Mouse (Mus musculus) T-helper 2 cell (primary cell): ENCODE measurements around the gene Pde4c.

Experiments used
- in situ Hi-C: fragments of 300-600 bp; cut with MboI, MseI; formaldehyde crosslinking; loops from one replicate; pipeline ENCODE4 v1.15.1; 2025; ENCODE audit warnings: high pct_unique_total_duplicates

Pde4c gene

DNA sequence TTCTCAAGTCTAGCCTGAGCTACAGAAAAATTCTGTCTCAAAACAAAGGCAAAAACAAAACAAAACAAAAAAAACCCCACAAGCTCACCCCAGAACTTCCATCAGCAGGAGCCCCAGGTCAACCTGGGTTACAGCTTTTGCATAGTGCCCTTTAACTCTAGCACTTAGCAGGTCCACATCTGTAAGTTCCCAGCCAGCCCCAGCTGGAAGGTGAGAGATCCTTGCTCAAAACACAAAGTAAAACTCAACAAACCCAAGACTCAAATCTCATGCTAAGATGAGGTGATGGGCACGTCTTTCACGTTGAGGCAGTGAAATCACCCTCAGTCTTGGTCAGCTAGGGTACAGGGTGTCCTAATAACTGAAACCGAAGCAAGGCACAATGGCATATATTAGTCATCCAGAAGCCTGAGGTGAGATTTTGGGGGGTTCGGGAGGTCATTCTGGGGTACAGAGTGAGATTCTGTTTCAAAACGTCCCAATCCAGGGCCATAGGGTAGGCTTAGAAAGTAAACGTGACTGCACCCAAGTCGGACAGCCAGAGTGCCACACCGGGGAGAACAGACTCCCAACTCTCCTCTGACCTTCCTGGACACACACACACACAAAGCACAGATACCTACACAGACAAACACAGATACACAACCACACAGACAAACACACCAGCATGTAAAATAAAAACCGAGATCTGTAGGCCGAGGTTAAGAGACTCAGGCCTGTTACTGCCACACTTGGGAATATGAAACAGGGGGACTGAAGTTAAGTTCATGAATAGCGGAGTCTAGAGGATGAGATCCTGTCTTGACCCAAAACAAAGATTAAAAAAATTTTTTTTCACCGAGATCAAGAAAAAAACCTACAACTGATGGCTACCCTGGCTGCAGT is 25.9 kb upstream of the Pde4c start:
- in situ Hi-C loops, result no loop called here

GRCm38 (mm10) chr8:70698310-70699109 is 25.0 kb upstream of the Pde4c start, which contains the start of gene Jund:
Jund (plus strand) TSS chr8:70698949.
- in situ Hi-C loops, result no loop called here

GRCm38 (mm10) chr8:70699116-70699833 is 24.2 kb upstream of the Pde4c start:
- in situ Hi-C loops, result no loop called here

DNA sequence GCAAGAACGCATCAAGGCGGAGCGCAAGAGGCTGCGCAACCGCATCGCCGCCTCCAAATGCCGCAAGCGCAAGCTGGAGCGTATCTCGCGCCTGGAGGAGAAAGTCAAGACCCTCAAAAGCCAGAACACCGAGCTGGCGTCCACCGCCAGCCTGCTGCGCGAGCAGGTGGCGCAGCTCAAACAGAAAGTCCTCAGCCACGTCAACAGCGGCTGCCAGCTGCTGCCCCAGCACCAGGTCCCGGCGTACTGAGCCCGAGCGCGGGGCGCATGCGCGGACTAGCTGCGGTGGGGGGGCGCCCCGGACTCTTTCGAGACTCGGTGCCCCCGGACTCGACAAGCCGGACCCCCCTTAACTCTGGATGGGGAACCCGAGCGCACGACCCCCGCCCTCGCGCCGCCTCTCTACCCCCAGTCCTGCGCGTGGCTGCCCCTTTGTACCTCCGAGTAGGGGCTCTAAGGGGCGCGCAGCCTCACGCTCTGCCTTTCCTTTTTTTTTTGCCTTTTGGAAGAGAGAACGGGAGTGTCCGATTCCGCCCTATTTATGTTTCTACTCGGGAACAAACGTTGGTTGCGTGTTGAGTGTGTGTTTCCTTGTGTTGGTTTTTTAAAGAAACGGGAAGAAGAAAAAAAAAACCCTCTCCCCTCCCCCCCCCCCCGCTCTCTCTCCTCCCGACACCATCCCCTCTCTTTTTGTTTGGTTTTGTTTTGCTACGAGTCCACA is 23.5 kb upstream of the Pde4c start:
- in situ Hi-C loops, result no loop called here

- in situ Hi-C loops, result no loop called here
Measured at GRCm38 (mm10) chr8:70700555-70700922, 23.0 kb upstream of the Pde4c start.

DNA sequence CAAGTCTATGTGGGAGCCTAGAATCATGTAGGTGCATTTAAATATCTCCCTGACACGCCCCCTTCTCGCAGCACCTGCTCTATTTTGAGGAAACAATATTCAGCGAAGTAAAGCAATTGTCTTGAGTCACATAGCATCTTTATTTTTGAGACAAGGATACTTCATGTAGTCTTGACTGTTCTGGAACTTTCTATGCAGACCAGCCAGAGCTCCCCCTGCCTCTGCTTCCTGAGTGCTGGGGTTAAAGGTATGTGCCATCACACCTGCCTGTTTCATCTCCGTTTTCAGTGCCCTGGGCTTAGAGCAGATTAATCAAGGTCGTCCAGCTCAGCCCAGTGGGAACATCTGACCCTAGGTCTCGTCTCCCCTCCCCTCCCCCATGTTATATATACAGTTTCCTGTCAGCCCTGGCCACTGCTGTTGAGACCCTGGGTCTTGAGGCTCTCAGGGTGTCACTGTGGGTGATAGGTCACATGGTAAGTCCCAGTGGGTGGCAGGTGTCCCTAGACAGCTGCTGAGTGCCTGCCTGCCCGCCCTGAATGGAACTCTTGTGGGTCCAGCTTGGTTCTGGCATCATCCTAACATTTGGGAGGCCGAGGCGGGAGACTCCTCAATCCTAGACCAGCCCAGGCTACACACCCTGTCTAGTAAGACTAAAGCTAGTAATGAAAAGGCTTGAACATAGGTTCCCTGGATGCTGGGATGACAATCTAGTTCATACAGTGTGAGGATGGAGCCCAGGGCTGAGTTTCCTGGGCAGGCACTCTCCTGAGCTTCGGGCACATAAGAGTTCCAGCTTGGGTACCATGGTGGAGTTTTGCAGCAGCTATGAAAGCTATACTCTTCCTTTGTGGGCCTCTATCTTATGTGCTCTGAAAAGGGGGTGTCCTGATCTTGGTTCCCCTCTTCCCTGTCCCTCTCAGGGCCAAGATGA is 22.2 kb upstream of the Pde4c start:
- in situ Hi-C loops, result no loop called here

DNA sequence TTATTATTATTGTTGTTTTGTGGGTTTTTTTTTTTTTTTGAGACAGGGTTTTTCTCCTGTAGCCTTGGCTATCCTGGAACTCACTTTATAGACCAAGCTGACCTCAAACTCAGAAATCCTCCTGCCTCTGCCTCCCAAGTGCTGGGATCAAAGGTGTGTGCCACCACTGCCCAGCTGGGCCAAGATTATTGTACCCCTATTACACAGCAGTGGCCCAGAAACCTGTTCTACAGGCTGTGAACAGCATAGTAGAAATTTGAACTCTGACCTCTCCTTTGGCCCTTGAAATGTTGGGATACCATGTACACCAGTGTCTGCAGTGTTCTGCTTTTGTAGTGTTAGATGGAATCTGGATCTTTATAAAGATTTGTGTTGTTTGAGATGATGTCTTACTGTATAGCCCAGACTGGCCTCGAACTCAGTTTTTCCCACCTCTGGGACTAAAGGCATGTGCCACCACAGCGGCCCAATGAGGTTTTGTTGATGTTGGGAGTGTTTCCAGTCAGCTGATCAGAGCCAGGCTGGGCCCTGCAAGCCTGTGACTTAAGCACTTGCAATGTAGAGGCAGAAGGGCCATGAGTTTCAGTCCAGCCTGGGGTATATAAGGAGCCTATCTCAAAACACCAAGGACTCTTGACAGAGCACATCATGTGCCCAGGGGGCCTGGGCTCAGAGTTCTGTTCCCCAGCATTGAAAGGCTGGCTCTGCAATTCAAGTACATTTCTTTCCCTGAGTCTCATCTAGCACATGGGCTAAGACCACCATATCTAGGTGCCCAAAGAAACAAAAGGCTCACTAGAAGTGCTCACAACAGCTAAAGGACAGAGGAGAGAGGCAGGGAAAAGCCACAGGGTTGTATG is 21.3 kb upstream of the Pde4c start:
- in situ Hi-C loops, result no loop called here

GRCm38 (mm10) chr8:70702842-70703182 is 20.7 kb upstream of the Pde4c start:
- in situ Hi-C loops, result no loop called here

DNA sequence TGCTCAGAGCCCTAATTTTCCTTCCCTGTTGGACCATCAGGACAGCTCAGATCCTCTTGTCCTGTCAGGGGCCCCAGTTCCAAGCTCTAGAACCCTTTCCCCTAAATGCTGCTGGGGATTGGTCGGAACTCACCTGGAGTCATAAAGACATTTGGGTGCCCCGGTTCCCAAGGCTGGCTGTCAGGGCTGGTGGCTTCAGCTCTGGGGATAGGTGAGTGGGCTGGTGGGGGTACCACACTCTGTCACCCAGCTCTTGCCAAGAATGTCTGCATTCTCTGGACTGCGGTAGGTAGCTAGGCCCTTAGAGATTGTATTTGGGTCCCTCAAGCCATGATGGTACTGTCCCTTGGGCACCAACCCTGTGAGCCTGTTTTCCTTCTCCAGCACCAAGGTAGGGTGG is 20.2 kb upstream of the Pde4c start, which contains the start of gene Iqcn:
Gene Iqcn (plus strand): TSS at position 171 of the 400 bp plus-strand sequence.
- in situ Hi-C loops, result no loop called here

DNA sequence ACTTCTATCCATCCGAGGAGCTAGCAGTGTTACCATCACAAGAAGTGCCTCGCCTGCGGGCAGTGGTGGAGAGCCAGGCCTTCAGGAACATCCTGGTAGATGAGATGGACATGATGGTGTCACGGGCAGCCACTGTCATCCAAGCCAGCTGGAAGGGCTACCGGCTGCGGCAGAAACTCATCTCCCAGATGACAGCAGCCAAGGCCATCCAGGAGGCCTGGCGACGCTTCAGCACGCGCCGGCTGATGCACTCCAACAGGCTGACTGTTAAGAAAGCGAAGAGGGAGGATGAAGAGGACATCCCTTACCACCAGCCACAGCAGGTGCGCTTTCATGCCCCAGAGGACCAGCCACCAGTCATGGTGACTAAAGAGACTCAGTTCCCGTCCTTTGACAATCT is 15.2 kb upstream of the Pde4c start:
- in situ Hi-C loops, result no loop called here

GRCm38 (mm10) chr8:70709794-70710193 is 13.7 kb upstream of the Pde4c start:
- in situ Hi-C loops, result loop anchor here (5.0 kb wide), 2 partner anchors 38 to 47 kb away; partner anchors contain the start of gene Pgpep1

DNA sequence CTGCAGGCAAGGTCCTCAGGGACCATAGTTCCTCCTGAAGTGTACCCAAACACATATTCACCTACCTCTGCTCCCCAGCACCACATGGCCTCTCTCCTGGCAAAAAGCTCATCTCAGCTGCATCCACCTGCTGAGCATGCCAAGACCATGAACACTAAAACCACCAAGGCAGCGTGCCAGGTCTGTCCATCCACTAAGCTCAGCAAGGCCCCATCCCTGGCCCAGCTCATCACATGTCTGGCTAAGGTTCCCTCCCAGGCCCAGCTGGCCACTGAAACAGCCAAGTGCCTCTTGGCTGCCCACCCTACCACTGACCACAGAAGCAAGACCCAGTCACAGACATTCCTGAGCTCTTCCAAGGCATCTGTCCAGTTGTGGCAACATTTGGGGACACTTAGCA is 13.2 kb upstream of the Pde4c start:
- in situ Hi-C loops, result loop anchor here (5.0 kb wide), 2 partner anchors 37 to 48 kb away; partner anchors contain the start of gene Pgpep1

DNA sequence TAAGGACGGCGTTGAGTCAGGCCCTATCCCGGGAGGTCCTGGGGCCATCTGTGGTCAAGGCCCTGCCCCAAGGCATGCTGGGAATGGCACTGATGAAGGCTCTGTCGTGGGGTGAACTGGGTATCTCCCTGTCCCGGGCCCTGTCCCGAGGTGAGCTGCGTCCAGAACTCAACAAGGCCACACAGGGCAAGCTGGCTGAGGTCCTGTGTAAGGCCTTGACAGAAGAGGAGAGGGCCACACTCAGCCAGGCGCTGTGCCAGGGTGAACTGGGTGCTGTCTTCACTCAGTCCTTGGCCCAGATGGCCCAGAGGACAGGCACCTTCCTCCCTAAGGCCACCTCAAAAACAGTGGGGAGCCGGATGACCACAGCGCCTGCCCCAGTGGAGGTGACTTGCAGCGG is 12.5 kb upstream of the Pde4c start:
- in situ Hi-C loops, result loop anchor here (5.0 kb wide), 2 partner anchors 36 to 49 kb away; partner anchors contain the start of gene Pgpep1

DNA sequence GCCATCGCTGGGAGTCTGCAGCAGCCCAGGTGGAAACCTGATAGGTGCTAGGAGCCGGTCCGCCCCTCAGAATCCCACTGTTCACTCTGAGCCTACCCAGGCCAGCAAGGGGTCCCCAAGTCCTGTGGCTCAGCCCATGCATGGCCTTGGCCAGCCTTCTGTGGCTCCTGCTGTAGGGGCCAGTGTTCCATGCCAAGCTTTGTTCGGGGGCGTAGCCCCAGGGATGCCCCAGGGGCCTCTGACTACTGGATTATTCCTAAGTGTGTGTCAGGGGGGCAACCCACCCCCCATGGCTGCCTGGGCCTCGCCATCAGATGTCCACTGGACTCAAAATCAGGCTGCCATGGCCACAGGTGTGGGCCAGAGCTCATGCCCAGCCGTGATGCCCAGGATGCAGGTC is 9.5 kb upstream of the Pde4c start:
- in situ Hi-C loops, result loop anchor here (5.0 kb wide), 2 partner anchors 33 to 52 kb away; partner anchors contain the start of gene Pgpep1

GRCm38 (mm10) chr8:70715086-70715485 is 8.4 kb upstream of the Pde4c start:
- in situ Hi-C loops, result loop anchor here (5.0 kb wide), 1 partner anchor 52 kb away; no protein-coding TSS in a partner anchor

GRCm38 (mm10) chr8:70716521-70717400 is 6.8 kb upstream of the Pde4c start:
- in situ Hi-C loops, result loop anchor here (5.0 kb wide), 1 partner anchor 51 kb away; no protein-coding TSS in a partner anchor

DNA sequence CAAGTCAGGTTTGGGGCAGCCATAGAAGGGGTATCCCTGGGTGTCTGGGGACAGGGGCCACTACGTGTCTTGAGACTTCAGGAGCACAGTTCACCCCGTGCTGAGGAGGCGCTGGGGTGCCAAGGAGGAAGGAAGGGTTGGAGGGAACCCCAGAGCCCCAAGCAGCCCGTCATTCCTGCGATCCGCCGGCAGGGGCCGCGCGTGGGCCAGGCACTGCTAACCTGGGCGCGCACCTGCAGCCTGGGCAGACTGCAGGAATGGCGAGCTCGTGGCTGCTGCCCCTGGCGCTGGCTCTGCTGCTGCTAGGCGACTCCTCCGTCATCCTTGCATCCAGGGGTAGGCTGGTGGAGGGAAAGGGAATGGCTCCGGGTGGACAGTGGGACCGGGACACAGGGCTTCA is 5.2 kb upstream of the Pde4c start, which contains the start of gene Gm3336:
Gene Gm3336 (plus strand): TSS at position 247 of the 400 bp plus-strand sequence.
- in situ Hi-C loops, result loop anchor here (5.0 kb wide), 1 partner anchor 49 kb away; no protein-coding TSS in a partner anchor
